Mouse (Mus musculus): Measurements from ENCODE around the gene Glis3.

- no peak for TF ChIP-seq HCFC1 (IDR thresholded peaks at IDR 0.05; ENCODE audit: borderline replicate concordance, insufficient read depth, low read length)
- TF ChIP-seq ZNF384 (IDR thresholded peaks at IDR 0.05; ENCODE audit: low read depth, low read length): no peak
- TF ChIP-seq CHD2 (IDR thresholded peaks at IDR 0.05; ENCODE audit: low read depth, low read length): no peak
These were observed 30.4 kb downstream of the Glis3 start for GRCm38 (mm10) chr19:28649489-28649888.

Data from ES-E14 (cell line).